Mouse (Mus musculus): ENCODE measurements around the gene Ltbp1. TPM values are rescaled to one million over a fixed set of nuclear protein-coding genes. Genes with fewer than 3 reads are reported as not detected.

Ltbp1 gene
- polyA plus RNA-seq, 2 experiments = 83.3 to 104 TPM

GRCm38 (mm10) chr17:74968152-74968712, 37.1 kb upstream of the Ltbp1 start:
- no peak for ATAC-seq (ENCODE audit: low FRiP score, low read depth)
- Histone ChIP-seq H3K27me3 (ENCODE audit: control insufficient read depth, insufficient read depth, low read length) (no peaks in the 10 kb centered on the region), H3K27ac (replicated peaks; ENCODE audit: low read depth, low read length) (no peak overlapping the region), H3K4me3 (replicated peaks; ENCODE audit: low read length) (no peak overlapping the region), H3K36me3 (ENCODE audit: control insufficient read depth, insufficient read depth, low read length) (no peaks in the 10 kb centered on the region), H3K9me3 (ENCODE audit: control insufficient read depth, low read length) (no peaks in the 10 kb centered on the region), H3K4me2 (replicated peaks; ENCODE audit: low read depth, low read length, severe bottlenecking) (no peak overlapping the region), H3K4me1 (ENCODE audit: control insufficient read depth, insufficient read depth, low read length) (no peaks in the 10 kb centered on the region), H3K9ac (ENCODE audit: low read depth, low read length, severe bottlenecking) (no peak overlapping the region)
- 70% methylated on average over 9 of the region's 9 CpGs for WGBS
- no peak for TF ChIP-seq POLR2A (IDR thresholded peaks at IDR 0.05; ENCODE audit: borderline replicate concordance, extremely low read depth, insufficient read depth, insufficient read length)
- DNase-seq (ENCODE audit: low spot score) = no peak

GRCm38 (mm10) chr17:74968738-74969271, 36.6 kb upstream of the Ltbp1 start:
- no peak overlapping the region for H3K27ac ChIP-seq (replicated peaks; ENCODE audit: low read depth, low read length)
- no peak overlapping the region for H3K9ac ChIP-seq (ENCODE audit: low read depth, low read length, severe bottlenecking)
- H3K4me2 ChIP-seq (replicated peaks; ENCODE audit: low read depth, low read length, severe bottlenecking) = no peak overlapping the region

GRCm38 (mm10) chr17:74975192-74975591, 30.2 kb upstream of the Ltbp1 start:
- no peaks in the 10 kb centered on the region for H3K27me3 ChIP-seq (ENCODE audit: control insufficient read depth, insufficient read depth, low read length)
- no peaks in the 10 kb centered on the region for H3K9me3 ChIP-seq (ENCODE audit: control insufficient read depth, low read length)
- no peak overlapping the region for H3K4me3 ChIP-seq (replicated peaks; ENCODE audit: low read length)
- 58% methylated on average over 6 of the region's 6 CpGs for WGBS
- ATAC-seq (ENCODE audit: low FRiP score, low read depth) (no peak), DNase-seq (ENCODE audit: low spot score) (no peak)
- TF ChIP-seq POLR2A (IDR thresholded peaks at IDR 0.05; ENCODE audit: borderline replicate concordance, extremely low read depth, insufficient read depth, insufficient read length) = no peak
- H3K27ac ChIP-seq (replicated peaks; ENCODE audit: low read depth, low read length) = no peak overlapping the region
- H3K9ac ChIP-seq (ENCODE audit: low read depth, low read length, severe bottlenecking) = no peak overlapping the region
- H3K36me3 ChIP-seq (ENCODE audit: control insufficient read depth, insufficient read depth, low read length) = no peaks in the 10 kb centered on the region
- 0 out of 2 replicates have a peak, but pooled peaks cover 8% of the 10 kb centered on the region for H3K4me1 ChIP-seq (ENCODE audit: control insufficient read depth, insufficient read depth, low read length)
- H3K4me2 ChIP-seq (replicated peaks; ENCODE audit: low read depth, low read length, severe bottlenecking) = no peak overlapping the region

More at GRCm38 (mm10) chr17:74968738-74969271, 36.6 kb upstream of the Ltbp1 start:
- no peaks in the 10 kb centered on the region for H3K4me1 ChIP-seq (ENCODE audit: control insufficient read depth, insufficient read depth, low read length)
- no peaks in the 10 kb centered on the region for H3K9me3 ChIP-seq (ENCODE audit: control insufficient read depth, low read length)
- DNase-seq (ENCODE audit: low spot score) (no peak), ATAC-seq (ENCODE audit: low FRiP score, low read depth) (no peak)
- 72% methylated on average over 16 of the region's 16 CpGs for WGBS
- no peaks in the 10 kb centered on the region for H3K36me3 ChIP-seq (ENCODE audit: control insufficient read depth, insufficient read depth, low read length)
- no peak overlapping the region for H3K4me3 ChIP-seq (replicated peaks; ENCODE audit: low read length)
- no peaks in the 10 kb centered on the region for H3K27me3 ChIP-seq (ENCODE audit: control insufficient read depth, insufficient read depth, low read length)
- no peak for TF ChIP-seq POLR2A (IDR thresholded peaks at IDR 0.05; ENCODE audit: borderline replicate concordance, extremely low read depth, insufficient read depth, insufficient read length)

- TF ChIP-seq POLR2A (IDR thresholded peaks at IDR 0.05; ENCODE audit: borderline replicate concordance, extremely low read depth, insufficient read depth, insufficient read length) = no peak
- 67% methylated on average over 8 of the region's 8 CpGs for WGBS
- no peaks in the 10 kb centered on the region for H3K36me3 ChIP-seq (ENCODE audit: control insufficient read depth, insufficient read depth, low read length)
- DNase-seq (ENCODE audit: low spot score) = no peak
- H3K4me2 ChIP-seq (replicated peaks; ENCODE audit: low read depth, low read length, severe bottlenecking) = no peak overlapping the region
- no peak overlapping the region for H3K4me3 ChIP-seq (replicated peaks; ENCODE audit: low read length)
- no peaks in the 10 kb centered on the region for H3K27me3 ChIP-seq (ENCODE audit: control insufficient read depth, insufficient read depth, low read length)
- no peak overlapping the region for H3K27ac ChIP-seq (replicated peaks; ENCODE audit: low read depth, low read length)
- ATAC-seq (ENCODE audit: low FRiP score, low read depth) = no peak
- 0 out of 2 replicates have a peak, but pooled peaks cover 8% of the 10 kb centered on the region for H3K4me1 ChIP-seq (ENCODE audit: control insufficient read depth, insufficient read depth, low read length)
- H3K9ac ChIP-seq (ENCODE audit: low read depth, low read length, severe bottlenecking) = no peak overlapping the region
- no peaks in the 10 kb centered on the region for H3K9me3 ChIP-seq (ENCODE audit: control insufficient read depth, low read length)
These were observed 29.0 kb upstream of the Ltbp1 start for GRCm38 (mm10) chr17:74976167-74976985.

GRCm38 (mm10) chr17:74979767-74980166, 25.6 kb upstream of the Ltbp1 start:
- Histone ChIP-seq H3K36me3 (ENCODE audit: control insufficient read depth, insufficient read depth, low read length) (no peaks in the 10 kb centered on the region), H3K27ac (replicated peaks; ENCODE audit: low read depth, low read length) (no peak overlapping the region), H3K9ac (ENCODE audit: low read depth, low read length, severe bottlenecking) (no peak overlapping the region), H3K9me3 (ENCODE audit: control insufficient read depth, low read length) (no peaks in the 10 kb centered on the region), H3K4me2 (replicated peaks; ENCODE audit: low read depth, low read length, severe bottlenecking) (no peak overlapping the region), H3K4me1 (ENCODE audit: control insufficient read depth, insufficient read depth, low read length) (0 out of 2 replicates have a peak, but pooled peaks cover 8% of the 10 kb centered on the region), H3K27me3 (ENCODE audit: control insufficient read depth, insufficient read depth, low read length) (no peaks in the 10 kb centered on the region), H3K4me3 (replicated peaks; ENCODE audit: low read length) (no peak overlapping the region)
- 80% methylated on average over 8 of the region's 8 CpGs for WGBS
- no peak for ATAC-seq (ENCODE audit: low FRiP score, low read depth)
- TF ChIP-seq POLR2A (IDR thresholded peaks at IDR 0.05; ENCODE audit: borderline replicate concordance, extremely low read depth, insufficient read depth, insufficient read length) = no peak
- no peak for DNase-seq (ENCODE audit: low spot score)
